Mouse (Mus musculus): ENCODE measurements at regions not wholly inside any gene's neighbourhood (a gene's known extent, or its start where the extent isn't known, plus 50 kb on each side); places are given as distances from the start of the nearest gene placed in this dataset.

DNA sequence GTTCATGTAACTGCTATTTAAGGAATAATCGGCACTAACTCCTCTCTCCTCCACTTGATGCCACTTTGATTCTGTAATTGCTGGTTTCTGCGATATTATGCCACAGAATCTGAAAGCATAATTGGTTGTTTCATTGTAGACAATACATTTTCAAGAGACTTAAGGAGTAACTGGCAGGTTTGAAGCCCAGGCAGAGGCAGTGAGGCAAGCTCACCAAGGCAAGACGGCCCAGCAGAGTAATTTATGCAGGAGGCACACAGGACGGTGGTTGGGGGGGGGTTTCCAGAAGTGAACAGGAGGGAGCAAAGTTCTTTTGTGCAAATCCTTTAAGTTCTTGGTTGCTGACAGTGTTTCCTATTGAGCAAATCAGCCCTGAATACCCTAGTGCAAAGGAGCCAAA lies 249.6 kb downstream of the Drd1 start:
- Histone ChIP-seq H3K27ac (ENCODE audit: low read depth, low read length) (no peak overlapping the region), H3K27me3 (ENCODE audit: control insufficient read depth, insufficient read depth, low read length) (no peaks in the 10 kb centered on the region), H3K4me2 (ENCODE audit: low read depth, low read length) (no peak overlapping the region), H3K4me3 (ENCODE audit: low read depth, low read length) (no peak overlapping the region), H3K36me3 (ENCODE audit: control insufficient read depth, insufficient read depth, low read length) (no peaks in the 10 kb centered on the region), H3K9ac (replicated peaks; ENCODE audit: low read depth, low read length) (no peak overlapping the region), H3K4me1 (ENCODE audit: control insufficient read depth, insufficient read depth, low read length) (no peaks in the 10 kb centered on the region), H3K9me3 (ENCODE audit: control insufficient read depth, low read length) (no peaks in the 10 kb centered on the region)
- WGBS = 58% methylated on average over 4 of the region's 4 CpGs
- ATAC-seq (ENCODE audit: low read depth) = no peak

DNA sequence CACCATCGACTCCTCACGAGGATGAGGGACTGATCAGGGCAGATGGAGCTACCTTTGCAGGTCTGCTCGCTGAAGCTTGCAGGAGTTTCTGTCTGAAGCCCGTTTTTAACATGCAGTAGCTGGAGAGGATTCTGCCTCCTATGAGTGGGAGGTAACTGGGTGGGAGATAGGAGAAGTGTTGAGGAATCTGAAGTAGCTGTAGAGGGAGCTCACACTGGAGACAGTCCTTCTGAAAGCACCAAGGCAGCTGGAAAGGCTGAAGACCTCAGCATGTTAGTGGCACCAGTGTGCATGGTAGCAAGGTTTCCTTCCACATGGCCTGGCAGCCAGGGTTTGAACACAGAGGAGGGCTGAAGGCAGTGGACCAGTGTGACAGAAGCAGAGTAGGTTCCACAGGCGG lies 254.5 kb downstream of the Drd1 start:
- Histone ChIP-seq H3K4me2 (ENCODE audit: low read depth, low read length) (no peak overlapping the region), H3K4me3 (ENCODE audit: low read depth, low read length) (no peak overlapping the region), H3K4me1 (ENCODE audit: control insufficient read depth, insufficient read depth, low read length) (no peaks in the 10 kb centered on the region), H3K36me3 (ENCODE audit: control insufficient read depth, insufficient read depth, low read length) (no peaks in the 10 kb centered on the region), H3K9me3 (ENCODE audit: control insufficient read depth, low read length) (no peaks in the 10 kb centered on the region), H3K27me3 (ENCODE audit: control insufficient read depth, insufficient read depth, low read length) (no peaks in the 10 kb centered on the region), H3K27ac (ENCODE audit: low read depth, low read length) (no peak overlapping the region), H3K9ac (replicated peaks; ENCODE audit: low read depth, low read length) (no peak overlapping the region)
- ATAC-seq (ENCODE audit: low read depth) = no peak
- 88% methylated on average over 5 of the region's 5 CpGs for WGBS

DNA sequence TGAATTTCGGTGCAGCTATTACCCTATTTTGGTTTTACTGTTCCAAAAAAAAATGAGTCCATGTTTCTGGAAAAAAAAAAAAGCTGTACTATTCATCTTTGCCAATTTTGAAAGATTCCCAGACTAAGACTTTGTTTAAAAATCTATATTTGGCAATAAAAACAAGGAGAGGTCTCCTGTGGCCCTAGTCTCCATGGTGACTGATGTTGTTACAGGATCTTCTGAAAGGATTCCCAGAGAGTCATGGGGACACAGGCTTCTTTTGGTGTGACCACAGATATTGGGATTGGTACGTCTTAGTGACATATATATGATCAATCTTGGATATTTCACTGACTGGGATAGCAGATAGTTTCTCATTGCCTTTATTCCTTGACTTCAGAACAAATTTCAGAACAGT lies 266.7 kb downstream of the Drd1 start:
- no peak overlapping the region for H3K9ac ChIP-seq (replicated peaks; ENCODE audit: low read depth, low read length)
- ATAC-seq (ENCODE audit: low read depth) = no peak
- H3K4me1 ChIP-seq (ENCODE audit: control insufficient read depth, insufficient read depth, low read length) = no peaks in the 10 kb centered on the region
- H3K27me3 ChIP-seq (ENCODE audit: control insufficient read depth, insufficient read depth, low read length) = no peaks in the 10 kb centered on the region
- no peak overlapping the region for H3K4me3 ChIP-seq (ENCODE audit: low read depth, low read length)
- no peak overlapping the region for H3K27ac ChIP-seq (ENCODE audit: low read depth, low read length)
- no peaks in the 10 kb centered on the region for H3K9me3 ChIP-seq (ENCODE audit: control insufficient read depth, low read length)
- no peak overlapping the region for H3K4me2 ChIP-seq (ENCODE audit: low read depth, low read length)
- 81% methylated on average over 2 of the region's 2 CpGs for WGBS
- no peaks in the 10 kb centered on the region for H3K36me3 ChIP-seq (ENCODE audit: control insufficient read depth, insufficient read depth, low read length)

DNA sequence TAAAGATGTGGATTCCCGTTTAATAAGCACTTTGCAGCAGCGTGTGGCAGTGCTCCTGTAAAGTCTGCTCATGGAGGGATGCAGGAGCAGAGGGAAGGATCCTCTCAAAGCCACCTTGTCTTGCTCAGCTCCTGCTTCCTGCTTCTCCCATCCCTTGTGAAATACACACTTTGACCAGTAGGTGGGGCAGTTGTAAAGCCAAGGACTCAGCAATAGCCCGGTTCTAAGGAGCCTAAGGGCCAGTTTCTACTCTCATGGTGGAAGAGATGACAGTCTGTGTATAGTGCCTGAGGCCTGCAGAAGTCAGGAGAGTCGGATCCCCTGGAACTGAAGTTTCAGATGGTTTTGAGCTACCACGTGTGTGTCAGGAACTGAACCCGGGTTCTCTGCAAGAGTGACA lies 272.0 kb downstream of the Drd1 start:
- Histone ChIP-seq H3K9me3 (ENCODE audit: control insufficient read depth, low read length) (no peaks in the 10 kb centered on the region), H3K4me1 (ENCODE audit: control insufficient read depth, insufficient read depth, low read length) (no peaks in the 10 kb centered on the region), H3K9ac (replicated peaks; ENCODE audit: low read depth, low read length) (no peak overlapping the region), H3K4me2 (ENCODE audit: low read depth, low read length) (no peak overlapping the region), H3K4me3 (ENCODE audit: low read depth, low read length) (no peak overlapping the region), H3K27ac (ENCODE audit: low read depth, low read length) (no peak overlapping the region), H3K36me3 (ENCODE audit: control insufficient read depth, insufficient read depth, low read length) (no peaks in the 10 kb centered on the region), H3K27me3 (ENCODE audit: control insufficient read depth, insufficient read depth, low read length) (no peaks in the 10 kb centered on the region)
- peak; percentile 79; the same call in 1 of the 2 replicates for ATAC-seq (ENCODE audit: low read depth)
- WGBS = 22% methylated on average over 6 of the region's 6 CpGs

DNA sequence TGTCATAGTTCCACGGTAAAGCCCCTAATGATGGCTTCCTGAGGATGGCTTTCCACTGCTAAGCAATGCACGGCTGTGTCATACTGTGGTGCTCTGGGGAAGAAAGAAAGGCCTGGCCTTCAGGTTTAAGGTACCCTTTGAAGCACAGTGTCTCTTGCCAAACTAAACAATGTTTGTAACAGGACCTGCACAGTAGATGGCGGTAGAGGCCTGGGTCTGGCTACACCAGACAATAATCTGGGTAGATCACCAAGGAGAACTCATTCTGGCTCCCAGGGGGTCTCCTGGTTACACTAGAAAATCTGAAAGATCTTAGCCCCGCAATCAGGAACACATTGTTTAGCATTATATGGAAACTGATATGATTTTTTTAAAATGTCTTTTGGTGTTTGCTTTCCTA lies 276.4 kb downstream of the Drd1 start:
- H3K4me1 ChIP-seq (ENCODE audit: control insufficient read depth, insufficient read depth, low read length) = no peaks in the 10 kb centered on the region
- no peak overlapping the region for H3K4me3 ChIP-seq (ENCODE audit: low read depth, low read length)
- H3K27me3 ChIP-seq (ENCODE audit: control insufficient read depth, insufficient read depth, low read length) = no peaks in the 10 kb centered on the region
- H3K9ac ChIP-seq (replicated peaks; ENCODE audit: low read depth, low read length) = no peak overlapping the region
- H3K4me2 ChIP-seq (ENCODE audit: low read depth, low read length) = no peak overlapping the region
- no peak for ATAC-seq (ENCODE audit: low read depth)
- H3K27ac ChIP-seq (ENCODE audit: low read depth, low read length) = no peak overlapping the region
- no peaks in the 10 kb centered on the region for H3K9me3 ChIP-seq (ENCODE audit: control insufficient read depth, low read length)
- WGBS = 54% methylated on average over 4 of the region's 4 CpGs
- H3K36me3 ChIP-seq (ENCODE audit: control insufficient read depth, insufficient read depth, low read length) = no peaks in the 10 kb centered on the region

DNA sequence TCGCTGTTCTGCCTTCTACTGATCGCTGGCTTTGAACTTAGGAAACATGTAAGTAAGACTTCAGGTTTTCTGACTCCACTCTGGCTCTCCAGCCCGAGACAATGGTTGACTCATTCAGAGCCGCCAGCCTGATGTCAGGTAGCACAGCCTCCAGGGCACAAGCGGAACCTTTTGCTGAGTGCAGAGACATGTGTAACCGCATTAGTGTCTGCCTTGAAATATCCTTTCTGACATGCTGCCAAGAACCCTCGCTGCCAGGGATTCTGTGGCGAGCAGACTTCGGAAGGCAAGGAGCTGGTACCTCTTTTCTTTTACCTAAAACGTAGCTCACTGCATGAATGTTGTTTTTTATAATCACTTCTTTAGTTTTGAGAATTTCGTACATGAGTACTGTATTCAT lies 279.1 kb downstream of the Drd1 start:
- no peak overlapping the region for H3K4me2 ChIP-seq (ENCODE audit: low read depth, low read length)
- H3K4me1 ChIP-seq (ENCODE audit: control insufficient read depth, insufficient read depth, low read length) = no peaks in the 10 kb centered on the region
- H3K9me3 ChIP-seq (ENCODE audit: control insufficient read depth, low read length) = no peaks in the 10 kb centered on the region
- H3K9ac ChIP-seq (replicated peaks; ENCODE audit: low read depth, low read length) = no peak overlapping the region
- H3K27me3 ChIP-seq (ENCODE audit: control insufficient read depth, insufficient read depth, low read length) = no peaks in the 10 kb centered on the region
- no peak for ATAC-seq (ENCODE audit: low read depth)
- no peak overlapping the region for H3K27ac ChIP-seq (ENCODE audit: low read depth, low read length)
- H3K4me3 ChIP-seq (ENCODE audit: low read depth, low read length) = no peak overlapping the region
- 78% methylated on average over 11 of the region's 11 CpGs for WGBS
- H3K36me3 ChIP-seq (ENCODE audit: control insufficient read depth, insufficient read depth, low read length) = no peaks in the 10 kb centered on the region

DNA sequence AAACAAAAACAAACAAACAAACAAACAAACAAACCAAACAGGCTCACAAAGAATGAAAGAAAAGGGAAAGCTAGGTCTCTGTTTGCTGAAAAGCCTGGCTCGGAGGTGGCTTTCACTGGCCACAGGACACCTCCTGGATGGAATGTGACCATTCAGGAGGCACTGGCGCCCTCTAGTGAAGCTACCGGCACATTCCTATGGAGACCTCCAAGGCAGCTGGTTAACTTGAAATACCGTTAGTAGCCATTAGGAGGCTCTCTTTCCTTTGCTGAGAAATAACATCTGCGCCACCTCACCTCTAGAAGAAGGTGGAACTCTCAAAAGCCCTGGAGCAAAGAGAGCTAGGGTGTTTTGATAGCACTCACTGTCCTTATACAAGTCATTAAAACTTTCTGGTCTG lies 279.8 kb downstream of the Drd1 start:
- 49% methylated on average over 5 of the region's 5 CpGs for WGBS
- H3K9ac ChIP-seq (replicated peaks; ENCODE audit: low read depth, low read length) = no peak overlapping the region
- H3K27ac ChIP-seq (ENCODE audit: low read depth, low read length) = no peak overlapping the region
- no peak for ATAC-seq (ENCODE audit: low read depth)
- H3K36me3 ChIP-seq (ENCODE audit: control insufficient read depth, insufficient read depth, low read length) = no peaks in the 10 kb centered on the region
- H3K4me2 ChIP-seq (ENCODE audit: low read depth, low read length) = no peak overlapping the region
- H3K27me3 ChIP-seq (ENCODE audit: control insufficient read depth, insufficient read depth, low read length) = no peaks in the 10 kb centered on the region
- no peak overlapping the region for H3K4me3 ChIP-seq (ENCODE audit: low read depth, low read length)
- H3K4me1 ChIP-seq (ENCODE audit: control insufficient read depth, insufficient read depth, low read length) = no peaks in the 10 kb centered on the region
- H3K9me3 ChIP-seq (ENCODE audit: control insufficient read depth, low read length) = no peaks in the 10 kb centered on the region

DNA sequence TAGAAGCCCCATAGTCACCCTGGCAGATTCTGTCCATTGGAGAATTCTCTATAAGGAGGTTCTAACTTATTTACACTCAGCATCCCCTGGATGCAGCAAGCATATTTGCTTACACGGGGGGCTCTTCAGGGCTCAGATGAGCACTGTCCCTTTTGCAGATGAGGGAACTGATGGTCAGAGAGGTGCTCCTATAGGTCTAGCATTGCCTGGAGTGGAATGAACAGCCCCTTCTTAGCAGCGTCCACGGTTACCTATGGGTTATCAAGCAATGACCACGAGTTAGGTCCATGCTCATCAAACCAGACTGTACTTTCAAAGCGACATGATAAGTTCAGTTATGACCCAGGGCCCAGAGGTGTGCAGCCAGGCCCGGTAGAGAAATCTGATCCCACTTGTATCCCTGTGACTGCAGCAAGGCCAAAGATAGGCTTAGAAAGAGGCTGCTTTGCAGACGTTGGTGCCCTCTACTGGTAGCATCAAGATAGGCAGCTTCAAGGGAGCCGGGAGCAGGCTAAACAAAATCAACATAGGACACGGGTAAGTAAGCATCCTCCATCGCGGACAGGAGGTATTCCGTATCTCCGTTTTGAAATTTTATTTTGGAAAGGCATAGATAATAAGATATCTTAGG lies 290.8 kb downstream of the Drd1 start:
- WGBS = 27% methylated on average over 13 of the region's 13 CpGs

DNA sequence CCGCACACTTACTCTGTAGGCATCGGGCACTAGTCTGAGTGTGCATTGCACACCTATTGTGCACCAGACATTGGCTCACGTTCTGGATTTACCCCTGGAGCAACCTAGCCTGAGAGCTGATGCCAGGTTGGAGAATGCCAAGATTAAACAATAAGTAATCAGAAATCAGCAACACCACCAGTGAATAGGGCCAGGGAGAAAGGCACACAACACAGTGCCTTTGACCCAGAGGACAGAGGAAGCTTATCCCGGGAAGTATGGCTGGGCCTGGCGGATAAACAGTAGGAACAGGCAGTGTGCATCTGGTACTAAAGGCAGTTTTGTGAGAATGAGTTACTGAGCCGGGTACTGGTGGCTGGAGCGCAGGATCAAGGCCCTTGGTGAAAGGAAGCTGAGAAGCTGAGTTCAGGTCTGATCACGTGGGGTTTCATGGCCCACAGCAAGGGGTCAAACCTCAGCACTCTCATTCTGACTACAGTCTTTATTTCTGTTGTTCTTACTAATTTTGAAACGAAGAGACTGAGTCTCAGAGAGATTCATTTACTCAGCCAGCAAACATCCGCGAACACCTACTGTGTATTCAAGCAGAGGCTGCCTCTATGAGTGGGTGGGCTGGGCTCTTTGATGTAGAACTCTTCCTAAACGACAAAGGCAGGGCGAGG lies 284.8 kb upstream of the Msx2 start:
- Histone ChIP-seq H3K27ac (ENCODE audit: low read depth, low read length) (no peak overlapping the region), H3K4me1 (ENCODE audit: control insufficient read depth, insufficient read depth, low read length) (no peaks in the 10 kb centered on the region), H3K9ac (replicated peaks; ENCODE audit: low read depth, low read length) (no peak overlapping the region), H3K9me3 (ENCODE audit: control insufficient read depth, low read length) (no peaks in the 10 kb centered on the region), H3K36me3 (ENCODE audit: control insufficient read depth, insufficient read depth, low read length) (no peaks in the 10 kb centered on the region), H3K4me2 (ENCODE audit: low read depth, low read length) (no peak overlapping the region), H3K27me3 (ENCODE audit: control insufficient read depth, insufficient read depth, low read length) (no peaks in the 10 kb centered on the region), H3K4me3 (ENCODE audit: low read depth, low read length) (no peak overlapping the region)
- no peak for ATAC-seq (ENCODE audit: low read depth)
- WGBS = 65% methylated on average over 13 of the region's 13 CpGs

More for the DNA sequence above, 290.8 kb downstream of the Drd1 start:
- H3K9ac ChIP-seq (replicated peaks; ENCODE audit: low read depth, low read length) = no peak overlapping the region
- ATAC-seq (ENCODE audit: low read depth) = peak; percentile 77; the same call in 1 of the 2 replicates
- no peaks in the 10 kb centered on the region for H3K9me3 ChIP-seq (ENCODE audit: control insufficient read depth, low read length)
- H3K27me3 ChIP-seq (ENCODE audit: control insufficient read depth, insufficient read depth, low read length) = no peaks in the 10 kb centered on the region
- no peak overlapping the region for H3K4me2 ChIP-seq (ENCODE audit: low read depth, low read length)
- no peak overlapping the region for H3K4me3 ChIP-seq (ENCODE audit: low read depth, low read length)
- H3K27ac ChIP-seq (ENCODE audit: low read depth, low read length) = no peak overlapping the region
- H3K4me1 ChIP-seq (ENCODE audit: control insufficient read depth, insufficient read depth, low read length) = no peaks in the 10 kb centered on the region
- H3K36me3 ChIP-seq (ENCODE audit: control insufficient read depth, insufficient read depth, low read length) = no peaks in the 10 kb centered on the region
